Mouse (Mus musculus) megakaryocyte, embryonic 14.5 days (primary cell): Measurements from ENCODE around the gene Fam161b.

Experiments used
- FLI1 ChIP-seq: IDR thresholded peaks from 2 replicates; pipeline ENCODE4 v1.6.1; 2012; ENCODE audit warnings: low read length, inconsistent platforms, mixed read lengths
- GATA1 ChIP-seq: IDR thresholded peaks from 3 replicates; pipeline ENCODE4 v1.6.1; 2012; ENCODE audit warnings: mixed read lengths, low read length, inconsistent platforms, borderline replicate concordance

GRCm38 (mm10) chr12:84408819-84409507, 47.3 kb upstream of the Fam161b start, which contains the start of the genes Entpd5 and Bbof1:
- TF ChIP-seq FLI1, result no peak
- TF ChIP-seq GATA1, result no peak
